Mouse (Mus musculus) forebrain, postnatal 0 days (tissue): Measurements from ENCODE around the gene Cpsf3. TPM values are rescaled to one million over a fixed set of nuclear protein-coding genes. Genes with fewer than 3 reads are reported as not detected.

Experiments used
- ATAC-seq: fragments of 200-750 bp; cut with Nextera tagmentation; 2 replicates; pipeline ENCODE4 v1.8.0; 2017; ENCODE audit warnings: mild to moderate bottlenecking, moderate library complexity
- DNase-seq: peaks from one replicate; pipeline ENCODE4 v3.0.0-alpha.2; 2015
- H3K27ac ChIP-seq: fragments of 300-500 bp; sonication (generic); 2 replicates; pipeline ENCODE4 v1.5.1; 2014; ENCODE audit warnings: low read depth, mild to moderate bottlenecking, antibody characterized with exemption, low read length, moderate library complexity, mixed read lengths
- H3K27me3 ChIP-seq: fragments of 300-500 bp; sonication (generic); 2 replicates; pipeline ENCODE4 v1.6.1; 2014; ENCODE audit warnings: mild to moderate bottlenecking, low read length, mixed read lengths; ENCODE audit not compliant: insufficient read depth
- H3K36me3 ChIP-seq: fragments of 300-500 bp; sonication (generic); 2 replicates; pipeline ENCODE4 v1.6.1; 2014; ENCODE audit warnings: mild to moderate bottlenecking, moderate library complexity; ENCODE audit not compliant: insufficient read depth
- H3K4me1 ChIP-seq: fragments of 300-500 bp; sonication (generic); 2 replicates; pipeline ENCODE4 v1.6.1; 2014; ENCODE audit warnings: antibody characterized with exemption; ENCODE audit not compliant: insufficient read depth
- H3K4me2 ChIP-seq: fragments of 300-500 bp; sonication (generic); 2 replicates; pipeline ENCODE4 v1.6.1; 2014; ENCODE audit warnings: low read depth, mild to moderate bottlenecking, moderate library complexity
- H3K4me3 ChIP-seq: fragments of 300-500 bp; sonication (generic); 2 replicates; pipeline ENCODE4 v1.5.1; 2014; ENCODE audit warnings: low read depth, low read length, mixed read lengths
- H3K9ac ChIP-seq: fragments of 300-500 bp; sonication (generic); 2 replicates; pipeline ENCODE4 v1.6.1; 2014; ENCODE audit warnings: mild to moderate bottlenecking
- H3K9me3 ChIP-seq: fragments of 300-500 bp; sonication (generic); 2 replicates; pipeline ENCODE4 v1.6.1; 2016; ENCODE audit warnings: low read length
- CTCF ChIP-seq: sonication (generic); IDR thresholded peaks from 2 replicates; pipeline ENCODE4 v1.5.1; 2016; ENCODE audit warnings: antibody characterized with exemption, control low read depth, low read depth
- WGBS: fragments of 180-500 bp; shearing (Covaris S2); extraction: QIAGEN DNeasy Blood & Tissue Kit; methylation state at CpG from one replicate; pipeline ENCODE4 v1.1.7; 2014; 5-methylcytosine and 5-hydroxymethylcytosine counted together
- polyA plus RNA-seq: library from polyadenylated mRNA; unstranded; fragments of >200 nt; fragmentation: Nextera tagmentation; extraction: Ambion mirVana; gene quantifications from 2 replicates; pipeline ENCODE4 v1.2.1, GENCODE M21; 2015
- total RNA-seq: library from RNA; depleted of rRNA; stranded (reverse); fragments of >200 nt; gene quantifications from 2 replicates; pipeline ENCODE4 v1.2.3, GENCODE M21; 2014

Gene Cpsf3
- total and polyA plus RNA-seq, 2 experiments from 2014 or later: 50.4 to 79.6 TPM

DNA sequence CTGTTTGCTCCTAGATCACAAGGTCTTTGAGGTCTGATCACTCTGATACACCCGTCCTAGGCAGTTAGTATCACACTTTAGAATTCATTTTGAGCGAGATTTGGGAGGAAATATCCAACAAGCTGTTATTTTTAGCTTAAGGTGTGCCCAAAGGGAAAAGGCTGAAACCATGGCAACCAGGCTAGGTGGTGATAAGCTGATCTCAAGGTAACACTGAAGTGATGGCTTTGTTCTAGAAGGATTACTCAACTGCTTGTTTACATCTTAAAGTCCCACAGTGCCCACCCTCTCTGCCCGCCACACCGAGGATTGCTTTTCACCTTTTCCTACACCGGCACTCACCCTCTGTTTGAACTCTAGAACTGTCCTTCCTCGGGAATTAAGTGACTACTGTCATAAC, 4.5 kb downstream of the Cpsf3 start:
- no peak for TF ChIP-seq CTCF
- H3K4me3 ChIP-seq: no peak overlapping the region
- no peaks in the 10 kb centered on the region for H3K27me3 ChIP-seq
- WGBS: 84% methylated on average over 6 of the region's 6 CpGs
- no peaks in the 10 kb centered on the region for H3K9me3 ChIP-seq
- DNase-seq (peak; percentile 14), ATAC-seq (no peak)
- H3K27ac ChIP-seq: peak overlapping the region; percentile 67
- peaks cover 41% of the 10 kb centered on the region for H3K36me3 ChIP-seq
- H3K4me1 ChIP-seq: 0 out of 2 replicates have a peak, but pooled peaks cover 7% of the 10 kb centered on the region
- H3K4me2 ChIP-seq: no peak overlapping the region
- no peak overlapping the region for H3K9ac ChIP-seq

DNA sequence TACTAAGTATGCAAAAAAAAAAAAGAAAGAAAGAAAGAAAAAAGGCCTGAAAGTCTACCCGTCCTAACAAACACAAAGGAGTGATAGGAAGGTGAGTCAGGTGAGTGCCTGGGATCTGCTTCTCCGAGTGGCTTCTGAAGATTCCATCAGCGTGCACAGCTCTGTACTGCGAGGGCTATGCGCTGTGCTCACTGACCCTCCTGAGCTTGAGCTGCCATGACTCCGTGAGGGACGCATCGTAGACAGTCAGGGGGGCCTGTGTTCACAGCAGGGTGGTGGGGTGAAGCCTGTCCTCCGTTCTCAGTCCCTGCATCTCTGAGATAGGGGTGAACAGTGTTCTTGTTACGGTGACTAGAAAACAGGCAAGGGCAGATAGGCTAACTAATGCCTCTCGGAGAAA, 13.7 kb downstream of the Cpsf3 start:
- DNase-seq: no peak
- H3K27ac ChIP-seq: no peak overlapping the region
- no peak overlapping the region for H3K4me3 ChIP-seq
- no peak for ATAC-seq
- H3K4me2 ChIP-seq: no peak overlapping the region
- no peak overlapping the region for H3K9ac ChIP-seq
- no peaks in the 10 kb centered on the region for H3K4me1 ChIP-seq
- H3K27me3 ChIP-seq: no peaks in the 10 kb centered on the region
- 95% methylated on average over 11 of the region's 11 CpGs for WGBS
- H3K36me3 ChIP-seq: peaks cover 88% of the 10 kb centered on the region
- TF ChIP-seq CTCF: no peak
- H3K9me3 ChIP-seq: no peaks in the 10 kb centered on the region

- Histone ChIP-seq H3K4me2 (no peak overlapping the region), H3K4me1 (no peaks in the 10 kb centered on the region), H3K9ac (no peak overlapping the region), H3K27me3 (no peaks in the 10 kb centered on the region), H3K9me3 (no peaks in the 10 kb centered on the region), H3K27ac (no peak overlapping the region), H3K36me3 (peaks cover 92% of the 10 kb centered on the region), H3K4me3 (no peak overlapping the region)
- ATAC-seq (no peak), DNase-seq (no peak)
- TF ChIP-seq CTCF: no peak
- WGBS: 90% methylated on average over 7 of the region's 7 CpGs
Observed at GRCm38 (mm10) chr12:21301324-21301723, 16.1 kb downstream of the Cpsf3 start.

DNA sequence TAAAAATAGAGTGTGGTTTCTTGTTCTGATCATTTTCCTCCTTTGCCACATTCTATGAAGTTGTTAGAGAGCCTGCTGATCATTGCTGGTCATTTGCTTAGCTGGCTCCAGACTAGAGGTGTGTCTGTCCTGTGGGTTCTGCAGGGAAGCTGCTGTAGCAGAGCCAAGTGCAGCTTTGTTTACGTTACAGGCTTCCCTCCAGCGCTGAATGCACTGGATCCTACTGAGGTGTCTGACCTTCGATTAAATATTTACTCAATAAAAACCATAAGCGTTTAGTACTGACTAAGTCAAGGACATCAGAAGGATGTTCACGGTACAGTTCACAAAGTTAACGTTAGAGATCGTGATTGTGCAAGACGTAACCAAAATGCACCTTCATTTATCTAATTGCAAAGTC, 16.7 kb downstream of the Cpsf3 start:
- H3K9ac ChIP-seq: no peak overlapping the region
- peaks cover 92% of the 10 kb centered on the region for H3K36me3 ChIP-seq
- TF ChIP-seq CTCF: no peak
- WGBS: 91% methylated on average over 8 of the region's 8 CpGs
- H3K9me3 ChIP-seq: no peaks in the 10 kb centered on the region
- no peak for DNase-seq
- no peak for ATAC-seq
- no peak overlapping the region for H3K4me2 ChIP-seq
- no peak overlapping the region for H3K27ac ChIP-seq
- H3K4me3 ChIP-seq: no peak overlapping the region
- no peaks in the 10 kb centered on the region for H3K27me3 ChIP-seq
- no peaks in the 10 kb centered on the region for H3K4me1 ChIP-seq

DNA sequence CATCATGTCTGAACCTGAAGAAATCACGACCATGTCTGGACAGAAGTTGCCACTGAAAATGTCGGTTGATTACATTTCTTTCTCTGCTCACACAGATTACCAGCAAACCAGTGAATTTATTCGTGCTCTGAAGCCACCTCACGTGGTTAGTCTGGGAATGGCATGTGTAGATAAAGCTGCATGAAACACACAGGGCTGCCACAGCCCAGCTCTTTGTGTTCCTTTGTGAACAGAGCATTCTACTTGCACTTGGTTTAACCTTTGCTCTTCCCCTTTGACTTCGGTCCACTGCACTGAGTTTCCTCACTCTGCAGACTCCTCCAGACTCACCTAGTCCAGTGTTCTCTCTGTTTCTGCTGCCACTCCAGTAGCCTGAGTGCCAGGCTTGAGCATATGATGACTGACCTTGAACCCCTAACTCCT, 17.2 kb downstream of the Cpsf3 start:
- Histone ChIP-seq H3K36me3 (peaks cover 91% of the 10 kb centered on the region), H3K9ac (no peak overlapping the region), H3K27me3 (no peaks in the 10 kb centered on the region), H3K4me2 (no peak overlapping the region), H3K27ac (no peak overlapping the region), H3K4me1 (no peaks in the 10 kb centered on the region), H3K4me3 (no peak overlapping the region), H3K9me3 (no peaks in the 10 kb centered on the region)
- WGBS: 88% methylated on average over 5 of the region's 5 CpGs
- DNase-seq (no peak), ATAC-seq (no peak)
- TF ChIP-seq CTCF: no peak

DNA sequence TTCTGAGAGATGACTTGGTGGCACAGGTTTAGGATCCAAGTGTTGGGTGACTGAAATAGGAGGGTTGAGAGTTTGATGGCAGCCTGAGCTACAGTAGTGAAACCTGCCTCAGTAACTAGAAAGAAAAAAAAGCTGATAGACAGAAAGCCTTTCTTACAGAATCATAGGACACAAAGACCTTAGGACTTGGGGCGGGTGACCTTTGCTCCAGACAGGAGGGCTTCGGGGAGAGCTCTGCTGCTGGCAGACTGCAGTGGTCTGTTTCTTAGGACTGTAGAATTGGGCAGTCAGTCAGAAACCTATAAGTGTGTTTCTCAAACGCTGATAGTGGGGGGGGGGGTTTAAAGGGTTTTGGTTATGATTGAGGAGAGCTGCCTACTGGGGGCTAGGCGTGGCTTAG, 20.6 kb downstream of the Cpsf3 start:
- H3K27me3 ChIP-seq: no peaks in the 10 kb centered on the region
- H3K9ac ChIP-seq: no peak overlapping the region
- H3K4me3 ChIP-seq: no peak overlapping the region
- H3K36me3 ChIP-seq: peaks cover 96% of the 10 kb centered on the region
- ATAC-seq (no peak), DNase-seq (no peak)
- 94% methylated on average over 4 of the region's 4 CpGs for WGBS
- H3K4me2 ChIP-seq: no peak overlapping the region
- no peak overlapping the region for H3K27ac ChIP-seq
- no peaks in the 10 kb centered on the region for H3K9me3 ChIP-seq
- TF ChIP-seq CTCF: no peak
- no peaks in the 10 kb centered on the region for H3K4me1 ChIP-seq

DNA sequence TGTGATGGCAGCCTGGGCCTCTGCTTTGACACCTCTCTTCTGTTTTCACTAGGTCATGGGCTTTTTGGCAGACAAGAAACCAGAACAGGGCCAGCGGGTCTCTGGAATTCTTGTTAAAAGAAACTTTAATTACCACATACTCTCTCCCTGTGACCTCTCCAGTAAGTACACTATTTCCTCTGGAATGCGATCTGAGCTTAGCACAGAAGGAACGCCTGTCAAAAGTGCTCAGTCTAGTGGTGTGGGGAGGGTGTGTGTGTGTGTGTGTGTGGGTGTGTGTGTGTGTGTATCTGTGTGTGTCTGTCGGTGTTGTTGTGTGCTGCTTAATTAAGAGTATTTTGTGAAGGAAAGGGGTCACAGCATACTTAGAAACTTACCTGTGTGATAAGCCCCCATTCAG, 21.5 kb downstream of the Cpsf3 start:
- 88% methylated on average over 4 of the region's 4 CpGs for WGBS
- H3K9ac ChIP-seq: no peak overlapping the region
- H3K27ac ChIP-seq: no peak overlapping the region
- no peak for TF ChIP-seq CTCF
- H3K4me2 ChIP-seq: no peak overlapping the region
- DNase-seq (no peak), ATAC-seq (no peak)
- no peaks in the 10 kb centered on the region for H3K9me3 ChIP-seq
- H3K4me1 ChIP-seq: no peaks in the 10 kb centered on the region
- H3K4me3 ChIP-seq: no peak overlapping the region
- H3K27me3 ChIP-seq: no peaks in the 10 kb centered on the region
- peaks cover 96% of the 10 kb centered on the region for H3K36me3 ChIP-seq

GRCm38 (mm10) chr12:21312201-21312600, 27.0 kb downstream of the Cpsf3 start:
- Histone ChIP-seq H3K36me3 (peaks cover 73% of the 10 kb centered on the region), H3K4me3 (no peak overlapping the region), H3K9me3 (no peaks in the 10 kb centered on the region), H3K9ac (no peak overlapping the region), H3K27ac (no peak overlapping the region), H3K4me2 (no peak overlapping the region), H3K4me1 (no peaks in the 10 kb centered on the region), H3K27me3 (no peaks in the 10 kb centered on the region)
- no peak for ATAC-seq
- no peak for TF ChIP-seq CTCF
- WGBS: 90% methylated on average over 5 of the region's 5 CpGs
- no peak for DNase-seq
